Mouse (Mus musculus): ENCODE measurements around the gene Gm1673. TPM values are rescaled to one million over a fixed set of nuclear protein-coding genes. Genes with fewer than 3 reads are reported as not detected.

The Gm1673 gene
- polyA plus RNA-seq, 1 experiment from 2014 or later: 526 TPM

GRCm38 (mm10) chr5:33955868-33956267 is 27.4 kb upstream of the Gm1673 start:
- Histone ChIP-seq H3K4me3 (no peak overlapping the region), H3K36me3 (no peaks in the 10 kb centered on the region), H3K4me2 (no peak overlapping the region), H3K9ac (no peak overlapping the region), H3K4me1 (replicated peaks) (no peaks in the 10 kb centered on the region), H3K27ac (replicated peaks) (no peak overlapping the region), H3K27me3 (no peaks in the 10 kb centered on the region), H3K9me3 (peaks cover 18% of the 10 kb centered on the region)
- 78% methylated on average over 4 of the region's 4 CpGs for WGBS
- ATAC-seq (ENCODE audit: low read depth): no peak

GRCm38 (mm10) chr5:33959382-33959781 is 23.9 kb upstream of the Gm1673 start:
- H3K4me1 ChIP-seq (replicated peaks): no peaks in the 10 kb centered on the region
- no peak for ATAC-seq (ENCODE audit: low read depth)
- H3K4me2 ChIP-seq: no peak overlapping the region
- H3K9ac ChIP-seq: no peak overlapping the region
- H3K9me3 ChIP-seq: peaks cover 15% of the 10 kb centered on the region
- WGBS: 81% methylated on average over 4 of the region's 4 CpGs
- no peaks in the 10 kb centered on the region for H3K36me3 ChIP-seq
- no peak overlapping the region for H3K4me3 ChIP-seq
- H3K27ac ChIP-seq (replicated peaks): no peak overlapping the region
- no peaks in the 10 kb centered on the region for H3K27me3 ChIP-seq

GRCm38 (mm10) chr5:33974736-33975135 is 8.5 kb upstream of the Gm1673 start:
- no peaks in the 10 kb centered on the region for H3K9me3 ChIP-seq
- no peaks in the 10 kb centered on the region; the same call in 1 of the 2 replicates for H3K36me3 ChIP-seq
- WGBS: 64% methylated on average over 2 of the region's 2 CpGs
- no peak overlapping the region for H3K9ac ChIP-seq
- no peaks in the 10 kb centered on the region for H3K4me1 ChIP-seq (replicated peaks)
- H3K27ac ChIP-seq (replicated peaks): no peak overlapping the region
- H3K4me3 ChIP-seq: no peak overlapping the region
- no peak overlapping the region for H3K4me2 ChIP-seq
- ATAC-seq (ENCODE audit: low read depth): no peak
- no peaks in the 10 kb centered on the region for H3K27me3 ChIP-seq

GRCm38 (mm10) chr5:33976267-33976666 is 7.0 kb upstream of the Gm1673 start:
- ATAC-seq (ENCODE audit: low read depth): no peak

GRCm38 (mm10) chr5:33982731-33983259 is 438 bp upstream of the Gm1673 start:
- H3K4me3 ChIP-seq: peak overlapping the region; percentile 92
- peaks cover 47% of the 10 kb centered on the region for H3K4me1 ChIP-seq (replicated peaks)
- peak overlapping the region; percentile 95 for H3K27ac ChIP-seq (replicated peaks)
- WGBS: 5% methylated on average over 25 of the region's 26 CpGs
- no peaks in the 10 kb centered on the region for H3K9me3 ChIP-seq
- peak overlapping the region; percentile 82 for H3K4me2 ChIP-seq
- ATAC-seq (ENCODE audit: low read depth): peak; percentile 65
- H3K27me3 ChIP-seq: no peaks in the 10 kb centered on the region
- peak overlapping the region; percentile 97 for H3K9ac ChIP-seq
- H3K36me3 ChIP-seq: peaks cover 19% of the 10 kb centered on the region; the same call in 1 of the 2 replicates

More at GRCm38 (mm10) chr5:33976267-33976666, 7.0 kb upstream of the Gm1673 start:
- no peak overlapping the region for H3K27ac ChIP-seq (replicated peaks)
- no peak overlapping the region for H3K4me2 ChIP-seq
- no peaks in the 10 kb centered on the region for H3K27me3 ChIP-seq
- 46% methylated on average over 3 of the region's 3 CpGs for WGBS
- H3K4me1 ChIP-seq (replicated peaks): no peaks in the 10 kb centered on the region
- H3K4me3 ChIP-seq: no peak overlapping the region
- H3K36me3 ChIP-seq: peaks cover 5% of the 10 kb centered on the region; the same call in 1 of the 2 replicates
- H3K9ac ChIP-seq: no peak overlapping the region
- H3K9me3 ChIP-seq: no peaks in the 10 kb centered on the region

- Histone ChIP-seq H3K4me2 (peak overlapping the region; percentile 76), H3K27me3 (peaks cover 6% of the 10 kb centered on the region), H3K9ac (peak overlapping the region; percentile 94), H3K36me3 (no peaks in the 10 kb centered on the region), H3K4me1 (replicated peaks) (peaks cover 41% of the 10 kb centered on the region), H3K4me3 (peak overlapping the region; percentile 93), H3K27ac (replicated peaks) (peak overlapping the region; percentile 97), H3K9me3 (no peaks in the 10 kb centered on the region)
- 0 out of 2 replicates have a peak, but pooled peaks have one; percentile 0 for ATAC-seq (ENCODE audit: low read depth)
- 27% methylated on average over 28 of the region's 28 CpGs for WGBS
Measured at GRCm38 (mm10) chr5:33994671-33995625, 11.7 kb downstream of the Gm1673 start.

- Histone ChIP-seq H3K4me1 (replicated peaks) (peaks cover 45% of the 10 kb centered on the region), H3K27me3 (peaks cover 6% of the 10 kb centered on the region), H3K27ac (replicated peaks) (peak within 1 kb of the TSS; percentile 97), H3K4me2 (peak within 1 kb of the TSS; percentile 76), H3K9ac (peak within 1 kb of the TSS; percentile 94), H3K9me3 (no peaks in the 10 kb centered on the region), H3K36me3 (peaks cover 5% of the 10 kb centered on the region), H3K4me3 (peak within 1 kb of the TSS; percentile 93)
- WGBS: under 1% methylated on average over 82 of the region's 90 CpGs
- peak; percentile 89 for ATAC-seq (ENCODE audit: low read depth)
Measured at GRCm38 (mm10) chr5:33995843-33996693, 12.8 kb downstream of the Gm1673 start, which contains the start of gene Nat8l. Gene Nat8l, plus strand, starts transcription at chr5:33995984.

- Histone ChIP-seq H3K4me1 (replicated peaks) (peaks cover 45% of the 10 kb centered on the region), H3K27ac (replicated peaks) (peak overlapping the region; percentile 97), H3K27me3 (peaks cover 6% of the 10 kb centered on the region), H3K9ac (peak overlapping the region; percentile 94), H3K36me3 (peaks cover 11% of the 10 kb centered on the region), H3K9me3 (no peaks in the 10 kb centered on the region), H3K4me3 (peak overlapping the region; percentile 93), H3K4me2 (peak overlapping the region; percentile 76)
- peak; percentile 40 for ATAC-seq (ENCODE audit: low read depth)
- under 1% methylated on average over 39 of the region's 55 CpGs for WGBS
Measured at GRCm38 (mm10) chr5:33996694-33997045, 13.4 kb downstream of the Gm1673 start.

GRCm38 (mm10) chr5:33997051-33997741 is 14.0 kb downstream of the Gm1673 start:
- Histone ChIP-seq H3K36me3 (peaks cover 17% of the 10 kb centered on the region), H3K27me3 (peaks cover 6% of the 10 kb centered on the region), H3K9me3 (no peaks in the 10 kb centered on the region), H3K27ac (replicated peaks) (peak overlapping the region; percentile 97), H3K4me1 (replicated peaks) (peaks cover 45% of the 10 kb centered on the region), H3K4me2 (peak overlapping the region; percentile 76), H3K9ac (peak overlapping the region; percentile 94), H3K4me3 (peak overlapping the region; percentile 93)
- peak; percentile 28 for ATAC-seq (ENCODE audit: low read depth)
- WGBS: under 1% methylated on average over 67 of the region's 80 CpGs

GRCm38 (mm10) chr5:33997829-33998504 is 14.7 kb downstream of the Gm1673 start:
- H3K9ac ChIP-seq: peak overlapping the region; percentile 94
- peaks cover 51% of the 10 kb centered on the region for H3K4me1 ChIP-seq (replicated peaks)
- peak overlapping the region; percentile 76 for H3K4me2 ChIP-seq
- 68% methylated on average over 20 of the region's 20 CpGs for WGBS
- ATAC-seq (ENCODE audit: low read depth): no peak
- peak overlapping the region; percentile 97; the same call in 1 of the 2 replicates for H3K27ac ChIP-seq (replicated peaks)
- peaks cover 22% of the 10 kb centered on the region for H3K36me3 ChIP-seq
- H3K4me3 ChIP-seq: peak overlapping the region; percentile 93
- no peaks in the 10 kb centered on the region for H3K9me3 ChIP-seq
- peaks cover 6% of the 10 kb centered on the region for H3K27me3 ChIP-seq

GRCm38 (mm10) chr5:33998505-33998877 is 15.3 kb downstream of the Gm1673 start:
- peaks cover 22% of the 10 kb centered on the region for H3K36me3 ChIP-seq
- no peak overlapping the region for H3K27ac ChIP-seq (replicated peaks)
- H3K9ac ChIP-seq: peak overlapping the region; percentile 94
- peak overlapping the region; percentile 93 for H3K4me3 ChIP-seq
- no peak for ATAC-seq (ENCODE audit: low read depth)
- peak overlapping the region; percentile 76 for H3K4me2 ChIP-seq
- peaks cover 6% of the 10 kb centered on the region for H3K27me3 ChIP-seq
- WGBS: 92% methylated on average over 3 of the region's 3 CpGs
- H3K9me3 ChIP-seq: no peaks in the 10 kb centered on the region
- H3K4me1 ChIP-seq (replicated peaks): peaks cover 51% of the 10 kb centered on the region

Data from neural tube, embryonic 13.5 days (tissue).